Mouse (Mus musculus) stomach, embryonic 14.5 days (tissue): ENCODE data around the gene Cers2. TPM values are rescaled to one million over a fixed set of nuclear protein-coding genes. Genes with fewer than 3 reads are reported as not detected.
"Not testable (repeated sequence)": the region's sequence is repeated elsewhere in the genome, so short reads cannot be mapped to it uniquely, and the experiment has no call there.

Experiments used
- ATAC-seq: fragments of 200-750 bp; cut with Nextera tagmentation; 2 replicates; pipeline ENCODE4 v1.8.0; 2017; ENCODE audit warnings: low read depth, moderate TSS enrichment; ENCODE audit not compliant: insufficient number of reproducible peaks, insufficient read depth, low FRiP score
- H3K27ac ChIP-seq: fragments of 300-500 bp; sonication (generic); 2 replicates; pipeline ENCODE4 v1.5.1; 2014; ENCODE audit warnings: mild to moderate bottlenecking, low read length, moderate library complexity, mixed read lengths
- H3K27me3 ChIP-seq: fragments of 300-500 bp; sonication (generic); 2 replicates; pipeline ENCODE4 v1.6.1; 2014; ENCODE audit warnings: low read length, control low read depth, mixed read lengths; ENCODE audit not compliant: control insufficient read depth, insufficient read depth
- H3K36me3 ChIP-seq: fragments of 300-500 bp; sonication (generic); 2 replicates; pipeline ENCODE4 v1.6.1; 2014; ENCODE audit warnings: mild to moderate bottlenecking, control low read depth, low read length, moderate library complexity, mixed read lengths; ENCODE audit not compliant: control insufficient read depth, insufficient read depth
- H3K4me1 ChIP-seq: fragments of 300-500 bp; sonication (generic); 2 replicates; pipeline ENCODE4 v1.6.1; 2014; ENCODE audit warnings: low read length, control low read depth, mixed read lengths; ENCODE audit not compliant: control insufficient read depth, insufficient read depth
- H3K4me2 ChIP-seq: fragments of 300-500 bp; sonication (generic); replicated peaks from 2 replicates; pipeline ENCODE4 v1.6.1; 2014; ENCODE audit warnings: low read depth, low read length, control low read depth
- H3K4me3 ChIP-seq: fragments of 300-500 bp; sonication (generic); 2 replicates; pipeline ENCODE4 v1.5.1; 2014; ENCODE audit warnings: low read depth, low read length, control low read depth
- H3K9ac ChIP-seq: fragments of 300-500 bp; sonication (generic); replicated peaks from 2 replicates; pipeline ENCODE4 v1.6.1; 2014; ENCODE audit warnings: low read depth, mild to moderate bottlenecking, control low read depth, low read length, moderate library complexity, mixed read lengths
- H3K9me3 ChIP-seq: fragments of 300-500 bp; sonication (generic); 2 replicates; pipeline ENCODE4 v1.6.1; 2016; ENCODE audit warnings: low read depth, low read length, control low read depth; ENCODE audit not compliant: control insufficient read depth
- WGBS: fragments of 180-500 bp; shearing (Covaris S2); extraction: QIAGEN DNeasy Blood & Tissue Kit; methylation state at CpG from one replicate; pipeline ENCODE4 v1.1.7; 2014; 5-methylcytosine and 5-hydroxymethylcytosine counted together
- polyA plus RNA-seq: library from polyadenylated mRNA; unstranded; fragments of >200 nt; fragmentation: Nextera tagmentation; extraction: Ambion mirVana; gene quantifications from 2 replicates; pipeline ENCODE4 v1.2.1, GENCODE M21; 2014

Cers2 gene
- polyA plus RNA-seq, 1 experiment from 2014 or later = 146 TPM

DNA sequence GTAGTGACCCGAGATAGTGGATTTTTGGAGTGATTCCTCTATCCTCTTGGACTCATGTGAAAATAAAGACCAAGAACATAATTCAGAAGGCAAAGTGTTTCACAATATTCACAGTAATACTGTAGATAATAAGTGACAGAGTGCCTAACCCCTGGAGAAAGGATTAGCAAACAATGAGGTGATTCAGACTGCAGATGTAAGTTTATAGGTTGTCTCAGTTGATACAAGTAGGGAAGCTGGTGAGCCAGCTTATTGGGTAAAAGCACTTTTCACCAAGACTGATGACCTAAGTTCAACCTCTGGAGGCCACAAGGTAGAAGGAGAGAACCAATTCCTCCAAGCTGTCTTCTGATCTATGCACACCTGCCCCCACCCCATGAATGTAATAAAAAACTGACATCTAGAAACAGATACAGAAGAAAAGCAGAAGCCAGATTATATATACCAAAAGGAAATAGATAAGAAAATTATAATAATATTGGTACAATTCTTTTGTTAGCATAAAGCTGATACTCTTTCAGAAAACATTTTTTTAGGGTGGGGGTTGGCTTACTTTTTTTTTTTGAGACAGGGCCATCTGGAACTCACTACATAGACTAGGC lies 14.3 kb downstream of the Cers2 start:
- H3K9ac ChIP-seq = no peak overlapping the region
- H3K36me3 ChIP-seq = peaks cover 78% of the 10 kb centered on the region
- no peak overlapping the region for H3K4me2 ChIP-seq
- no peaks in the 10 kb centered on the region for H3K27me3 ChIP-seq
- no peak for ATAC-seq
- H3K4me1 ChIP-seq = no peaks in the 10 kb centered on the region
- no peak overlapping the region for H3K27ac ChIP-seq
- H3K4me3 ChIP-seq = no peak overlapping the region
- no peaks in the 10 kb centered on the region for H3K9me3 ChIP-seq
- WGBS = 90% methylated on average over 1 of the region's 1 CpGs

DNA sequence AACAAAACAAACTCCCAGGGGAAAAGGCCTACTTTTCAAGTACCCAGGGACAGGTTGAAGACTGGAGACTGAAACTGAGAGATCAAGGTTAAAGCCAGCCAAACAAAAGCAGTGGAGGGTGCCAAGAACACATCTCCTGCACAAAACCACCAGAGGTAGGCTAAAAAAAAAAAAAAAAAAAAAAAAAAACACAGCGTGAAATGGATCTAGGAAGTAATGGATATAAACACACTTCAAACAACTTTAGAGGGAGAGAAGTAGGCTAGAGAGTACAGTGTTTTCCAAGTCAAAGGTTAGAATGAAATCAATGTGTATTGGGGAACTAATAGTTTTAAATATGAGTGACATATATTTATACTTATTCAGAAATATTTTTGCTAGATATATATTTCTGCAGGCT lies 16.9 kb downstream of the Cers2 start:
- Histone ChIP-seq H3K36me3 (peaks cover 72% of the 10 kb centered on the region), H3K9ac (no peak overlapping the region), H3K4me3 (no peak overlapping the region), H3K4me2 (no peak overlapping the region), H3K27me3 (no peaks in the 10 kb centered on the region), H3K4me1 (no peaks in the 10 kb centered on the region), H3K27ac (no peak overlapping the region), H3K9me3 (no peaks in the 10 kb centered on the region)
- 62% methylated on average over 1 of the region's 1 CpGs for WGBS
- ATAC-seq = no peak

DNA sequence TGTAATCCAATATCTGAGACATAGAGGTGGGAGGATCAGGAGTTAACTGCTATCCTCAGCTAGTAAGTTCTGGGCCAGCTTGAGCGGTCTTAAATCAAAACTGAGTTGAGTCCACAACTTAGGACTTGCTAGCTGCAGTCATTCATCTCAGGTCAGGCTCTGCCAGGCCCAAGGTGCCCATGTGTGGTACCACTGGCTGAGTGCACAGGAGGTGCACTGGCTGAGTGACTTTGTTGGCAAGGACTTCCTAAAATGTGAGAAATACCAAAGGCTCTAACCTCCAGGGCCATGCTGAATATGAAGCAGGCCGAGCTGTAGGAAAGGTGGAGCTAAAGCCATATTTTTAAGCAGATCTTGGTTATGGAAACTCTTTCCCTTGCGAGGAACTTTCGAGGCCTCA lies 22.8 kb downstream of the Cers2 start:
- no peak for ATAC-seq
- H3K27me3 ChIP-seq = no peaks in the 10 kb centered on the region
- 95% methylated on average over 4 of the region's 4 CpGs for WGBS

DNA sequence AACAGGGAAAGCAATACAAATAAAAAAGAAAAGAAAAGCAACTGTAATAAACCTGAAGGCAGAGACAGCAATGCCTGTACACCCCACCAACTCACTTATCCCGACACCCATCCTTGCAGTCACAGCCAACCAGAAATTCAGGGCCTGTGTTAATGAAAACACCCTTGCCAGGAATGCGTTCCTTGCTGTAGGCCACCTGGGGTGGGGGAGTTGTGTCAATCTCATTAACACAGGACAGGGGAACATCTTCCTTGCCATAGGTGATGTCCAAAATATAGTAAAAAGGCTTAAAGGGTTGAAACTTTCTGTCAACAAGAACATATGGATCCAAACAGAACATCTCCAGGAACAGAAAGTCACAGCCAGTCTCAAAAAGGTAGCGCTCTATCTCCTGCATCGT lies 23.7 kb downstream of the Cers2 start:
- Histone ChIP-seq H3K9me3 (no peaks in the 10 kb centered on the region), H3K4me2 (no peak overlapping the region), H3K4me3 (no peak overlapping the region), H3K4me1 (no peaks in the 10 kb centered on the region), H3K36me3 (peaks cover 84% of the 10 kb centered on the region), H3K27me3 (no peaks in the 10 kb centered on the region), H3K9ac (no peak overlapping the region), H3K27ac (no peak overlapping the region)
- WGBS = 92% methylated on average over 4 of the region's 4 CpGs
- ATAC-seq = no peak

More for the DNA sequence above, 22.8 kb downstream of the Cers2 start:
- peaks cover 83% of the 10 kb centered on the region for H3K36me3 ChIP-seq
- no peaks in the 10 kb centered on the region for H3K4me1 ChIP-seq
- H3K4me2 ChIP-seq = no peak overlapping the region
- no peak overlapping the region for H3K9ac ChIP-seq
- H3K27ac ChIP-seq = no peak overlapping the region
- H3K4me3 ChIP-seq = no peak overlapping the region
- no peaks in the 10 kb centered on the region for H3K9me3 ChIP-seq

DNA sequence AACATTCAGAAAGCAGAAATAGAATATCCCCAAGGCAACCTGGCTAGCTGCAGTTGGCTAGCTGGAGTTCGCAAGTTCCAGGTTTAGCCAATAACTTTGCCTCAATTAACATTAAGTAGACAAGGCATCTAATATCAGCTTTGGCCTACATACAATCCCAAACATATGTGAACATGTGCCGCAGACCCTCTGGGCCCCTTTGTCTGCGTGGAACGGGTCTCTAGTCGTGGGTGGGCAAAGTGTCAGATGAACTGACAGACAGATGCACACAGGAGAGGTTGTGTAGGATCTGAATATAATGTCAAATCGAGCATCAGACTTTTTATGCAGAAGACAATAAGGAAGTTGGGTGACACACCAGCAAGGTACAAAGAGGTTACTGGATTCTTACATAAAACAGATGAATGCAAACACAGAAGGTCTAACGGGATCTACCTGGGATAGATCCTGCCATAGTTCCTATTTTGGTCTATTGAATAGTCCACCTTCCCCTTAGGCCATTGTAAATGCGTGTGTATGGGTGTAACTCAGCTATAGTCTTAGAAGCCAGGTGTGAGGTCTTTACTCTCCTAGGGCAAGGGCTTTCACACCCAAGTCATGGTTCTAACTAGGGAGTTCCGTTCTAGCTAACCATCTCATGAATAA lies 28.9 kb downstream of the Cers2 start:
- 95% methylated on average over 9 of the region's 9 CpGs for WGBS

DNA sequence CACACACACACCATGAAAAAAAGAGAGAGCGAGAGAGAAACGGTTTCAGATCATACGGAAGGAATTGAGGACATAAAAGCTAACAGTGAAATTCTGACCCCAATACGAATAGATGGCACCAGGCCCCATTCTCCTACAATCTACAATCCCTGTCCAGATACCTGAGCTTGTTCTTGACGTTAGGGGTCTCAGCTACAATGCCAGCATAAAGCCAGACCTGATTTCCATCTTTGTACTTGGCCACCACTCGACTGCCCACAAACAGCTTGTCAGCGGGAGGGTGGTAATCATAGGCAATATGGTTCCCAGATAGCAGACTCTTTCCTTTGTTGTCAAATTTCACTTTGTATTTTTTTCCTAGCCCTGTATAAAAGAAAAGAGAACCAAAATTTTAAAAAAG lies 31.9 kb downstream of the Cers2 start:
- WGBS = 91% methylated on average over 7 of the region's 7 CpGs

More for the DNA sequence above, 28.9 kb downstream of the Cers2 start:
- peaks cover 73% of the 10 kb centered on the region for H3K36me3 ChIP-seq
- not testable (repeated sequence) for H3K4me3 ChIP-seq, H3K27ac ChIP-seq, H3K4me1 ChIP-seq, H3K4me2 ChIP-seq, H3K9me3 ChIP-seq, ATAC-seq, H3K9ac ChIP-seq, H3K27me3 ChIP-seq

DNA sequence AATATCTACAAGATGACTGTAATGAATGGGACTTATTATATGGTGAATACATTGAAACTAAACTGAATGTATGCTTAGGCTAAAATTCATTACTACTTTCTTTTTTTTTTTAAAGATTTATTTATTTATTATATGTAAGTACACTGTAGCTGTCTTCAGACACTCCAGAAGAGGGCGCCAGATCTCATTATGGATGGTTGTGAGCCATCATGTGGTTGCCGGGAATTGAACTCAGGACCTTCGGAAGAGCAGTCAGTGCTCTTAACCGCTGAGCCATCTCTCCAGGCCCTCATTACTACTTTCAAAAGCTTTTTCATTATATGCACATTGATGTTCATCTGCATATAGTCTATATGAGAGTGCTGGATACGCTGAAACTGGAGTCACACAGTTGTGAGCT lies 33.8 kb downstream of the Cers2 start:
- H3K4me2 ChIP-seq, H3K9me3 ChIP-seq, H3K4me3 ChIP-seq, H3K9ac ChIP-seq, ATAC-seq, H3K27me3 ChIP-seq, H3K4me1 ChIP-seq, H3K27ac ChIP-seq: not testable (repeated sequence)
- 93% methylated on average over 5 of the region's 5 CpGs for WGBS
- H3K36me3 ChIP-seq = peaks cover 57% of the 10 kb centered on the region

More for the DNA sequence above, 31.9 kb downstream of the Cers2 start:
- H3K36me3 ChIP-seq = peaks cover 58% of the 10 kb centered on the region
- no peak overlapping the region for H3K9ac ChIP-seq
- H3K4me2 ChIP-seq = no peak overlapping the region
- ATAC-seq = no peak
- H3K27me3 ChIP-seq = no peaks in the 10 kb centered on the region
- H3K4me1 ChIP-seq = no peaks in the 10 kb centered on the region
- H3K27ac ChIP-seq = no peak overlapping the region
- H3K9me3 ChIP-seq = no peaks in the 10 kb centered on the region
- H3K4me3 ChIP-seq = no peak overlapping the region

DNA sequence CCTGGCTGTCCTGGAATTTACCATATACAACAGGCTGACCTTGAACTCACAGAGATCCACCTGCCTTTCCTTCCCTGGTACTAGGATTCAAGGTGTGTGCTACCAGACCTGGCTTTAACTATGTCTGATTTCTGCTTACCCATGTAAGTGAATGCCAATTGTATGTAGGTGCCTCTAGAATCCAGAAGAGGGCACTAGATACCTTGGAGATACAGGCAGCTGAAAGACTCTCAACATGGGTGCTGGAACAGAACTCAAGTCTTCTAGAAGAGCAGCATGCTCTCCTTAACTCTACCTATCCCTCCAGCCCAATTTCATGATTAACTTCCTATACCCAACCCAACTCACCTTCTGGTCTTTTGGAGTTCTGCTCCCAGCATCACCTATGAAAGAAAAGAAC lies 34.9 kb downstream of the Cers2 start:
- Histone ChIP-seq H3K27ac (no peak overlapping the region), H3K27me3 (no peaks in the 10 kb centered on the region), H3K9ac (no peak overlapping the region), H3K4me3 (no peak overlapping the region), H3K4me2 (no peak overlapping the region), H3K4me1 (no peaks in the 10 kb centered on the region), H3K36me3 (peaks cover 57% of the 10 kb centered on the region), H3K9me3 (no peaks in the 10 kb centered on the region)
- ATAC-seq = no peak
